Mouse (Mus musculus) midbrain, embryonic 16.5 days (tissue): ENCODE results near the gene Vwa7. TPM values are rescaled to one million over a fixed set of nuclear protein-coding genes. Genes with fewer than 3 reads are reported as not detected.

Source experiments
- ATAC-seq: fragments of 200-750 bp; cut with Nextera tagmentation; 2 replicates; pipeline ENCODE4 v1.8.0; 2017; ENCODE audit warnings: moderate TSS enrichment
- H3K27ac ChIP-seq: fragments of 300-500 bp; sonication (generic); 2 replicates; pipeline ENCODE4 v1.5.1; 2014; ENCODE audit warnings: mild to moderate bottlenecking, low read length, mixed read lengths
- H3K27me3 ChIP-seq: fragments of 300-500 bp; sonication (generic); 2 replicates; pipeline ENCODE4 v1.6.1; 2014; ENCODE audit warnings: low read depth, low read length, mixed read lengths; ENCODE audit not compliant: control insufficient read depth, insufficient read depth
- H3K36me3 ChIP-seq: fragments of 300-500 bp; sonication (generic); 2 replicates; pipeline ENCODE4 v1.6.1; 2014; ENCODE audit warnings: mild to moderate bottlenecking, low read length, moderate library complexity, mixed read lengths; ENCODE audit not compliant: control insufficient read depth, insufficient read depth
- H3K4me1 ChIP-seq: fragments of 300-500 bp; sonication (generic); 2 replicates; pipeline ENCODE4 v1.6.1; 2014; ENCODE audit warnings: mild to moderate bottlenecking, low read length, mixed read lengths; ENCODE audit not compliant: control insufficient read depth, insufficient read depth
- H3K4me2 ChIP-seq: fragments of 300-500 bp; sonication (generic); 2 replicates; pipeline ENCODE4 v1.6.1; 2014; ENCODE audit warnings: mild to moderate bottlenecking, low read length, mixed read lengths
- H3K4me3 ChIP-seq: fragments of 300-500 bp; sonication (generic); 2 replicates; pipeline ENCODE4 v1.5.1; 2014; ENCODE audit warnings: low read depth, mild to moderate bottlenecking, low read length, moderate library complexity, mixed read lengths
- H3K9ac ChIP-seq: fragments of 300-500 bp; sonication (generic); 2 replicates; pipeline ENCODE4 v1.6.1; 2014; ENCODE audit warnings: low read depth, low read length, mixed read lengths
- H3K9me3 ChIP-seq: fragments of 300-500 bp; sonication (generic); replicated peaks from 2 replicates; pipeline ENCODE4 v1.6.1; 2014; ENCODE audit warnings: mild to moderate bottlenecking, low read length, mixed read lengths; ENCODE audit not compliant: control insufficient read depth, poor library complexity, severe bottlenecking
- WGBS: fragments of 180-500 bp; shearing (Covaris S2); extraction: QIAGEN DNeasy Blood & Tissue Kit; methylation state at CpG from one replicate; pipeline ENCODE4 v1.1.7; 2014; 5-methylcytosine and 5-hydroxymethylcytosine counted together
- polyA plus RNA-seq: library from polyadenylated mRNA; unstranded; fragments of >200 nt; fragmentation: Nextera tagmentation; extraction: Ambion mirVana; gene quantifications from 2 replicates; pipeline ENCODE4 v1.2.1, GENCODE M21; 2015

Gene Vwa7
- polyA plus RNA-seq, 1 experiment from 2014 or later, result 0.26 TPM

- peak overlapping the region; percentile 35 for H3K4me3 ChIP-seq
- no peaks in the 10 kb centered on the region for H3K36me3 ChIP-seq
- H3K27me3 ChIP-seq, result no peaks in the 10 kb centered on the region
- 3% methylated on average over 21 of the region's 21 CpGs for WGBS
- ATAC-seq, result peak; percentile 47
- H3K4me2 ChIP-seq, result peak overlapping the region; percentile 41
- H3K27ac ChIP-seq, result peak overlapping the region; percentile 71
- peak overlapping the region; percentile 30 for H3K9ac ChIP-seq
- peaks cover 11% of the 10 kb centered on the region for H3K4me1 ChIP-seq
- H3K9me3 ChIP-seq, result no peaks in the 10 kb centered on the region
Measured at GRCm38 (mm10) chr17:35051156-35052086, 35.0 kb downstream of the Vwa7 start.

- peaks cover 11% of the 10 kb centered on the region for H3K4me1 ChIP-seq
- no peak for ATAC-seq
- H3K9ac ChIP-seq, result no peak overlapping the region
- no peaks in the 10 kb centered on the region for H3K36me3 ChIP-seq
- 0 out of 2 replicates have a peak overlapping the region, but pooled peaks have one; percentile 71 for H3K27ac ChIP-seq
- no peaks in the 10 kb centered on the region for H3K9me3 ChIP-seq
- H3K27me3 ChIP-seq, result no peaks in the 10 kb centered on the region
- peak overlapping the region; percentile 41 for H3K4me2 ChIP-seq
- WGBS, result 69% methylated on average over 12 of the region's 12 CpGs
- H3K4me3 ChIP-seq, result no peak overlapping the region
Measured at GRCm38 (mm10) chr17:35052271-35052798, 36.0 kb downstream of the Vwa7 start.

- ATAC-seq, result no peak
- 91% methylated on average over 7 of the region's 7 CpGs for WGBS
- H3K4me1 ChIP-seq, result peaks cover 18% of the 10 kb centered on the region
- no peak overlapping the region for H3K27ac ChIP-seq
- H3K9me3 ChIP-seq, result no peaks in the 10 kb centered on the region
- H3K4me2 ChIP-seq, result no peak overlapping the region
- no peak overlapping the region for H3K9ac ChIP-seq
- H3K27me3 ChIP-seq, result no peaks in the 10 kb centered on the region
- H3K4me3 ChIP-seq, result no peak overlapping the region
- no peaks in the 10 kb centered on the region for H3K36me3 ChIP-seq
Measured at GRCm38 (mm10) chr17:35055691-35056495, 39.5 kb downstream of the Vwa7 start.

- 87% methylated on average over 3 of the region's 3 CpGs for WGBS
- H3K36me3 ChIP-seq, result peaks cover 5% of the 10 kb centered on the region; the same call in 1 of the 2 replicates
Measured at GRCm38 (mm10) chr17:35057090-35057489, 40.7 kb downstream of the Vwa7 start.

GRCm38 (mm10) chr17:35058316-35058715, 41.9 kb downstream of the Vwa7 start:
- H3K4me1 ChIP-seq, result peaks cover 15% of the 10 kb centered on the region
- ATAC-seq, result 0 out of 2 replicates have a peak, but pooled peaks have one; percentile 0

More at GRCm38 (mm10) chr17:35057090-35057489, 40.7 kb downstream of the Vwa7 start:
- Histone ChIP-seq H3K4me2 (no peak overlapping the region), H3K27ac (no peak overlapping the region), H3K4me1 (peaks cover 15% of the 10 kb centered on the region), H3K9me3 (no peaks in the 10 kb centered on the region), H3K9ac (no peak overlapping the region), H3K4me3 (no peak overlapping the region), H3K27me3 (no peaks in the 10 kb centered on the region)
- ATAC-seq, result no peak

GRCm38 (mm10) chr17:35058911-35059892, 42.8 kb downstream of the Vwa7 start, which contains the start of gene Ddah2:
Gene Ddah2, plus strand, starts transcription at chr17:35059035.
- peak within 1 kb of the TSS; percentile 94 for H3K4me2 ChIP-seq
- ATAC-seq, result peak; percentile 89
- peaks cover 5% of the 10 kb centered on the region; the same call in 1 of the 2 replicates for H3K36me3 ChIP-seq
- no peaks in the 10 kb centered on the region for H3K9me3 ChIP-seq
- under 1% methylated on average over 57 of the region's 57 CpGs for WGBS
- H3K4me1 ChIP-seq, result peaks cover 15% of the 10 kb centered on the region
- peaks cover 7% of the 10 kb centered on the region; the same call in 1 of the 2 replicates for H3K27me3 ChIP-seq
- H3K4me3 ChIP-seq, result peak within 1 kb of the TSS; percentile 80
- H3K9ac ChIP-seq, result peak within 1 kb of the TSS; percentile 76
- H3K27ac ChIP-seq, result peak within 1 kb of the TSS; percentile 85

More at GRCm38 (mm10) chr17:35058316-35058715, 41.9 kb downstream of the Vwa7 start:
- Histone ChIP-seq H3K9ac (peak overlapping the region; percentile 76; the same call in 1 of the 2 replicates), H3K36me3 (peaks cover 5% of the 10 kb centered on the region; the same call in 1 of the 2 replicates), H3K27me3 (no peaks in the 10 kb centered on the region; the same call in 1 of the 2 replicates), H3K4me3 (peak overlapping the region; percentile 80), H3K4me2 (peak overlapping the region; percentile 94), H3K27ac (peak overlapping the region; percentile 85), H3K9me3 (no peaks in the 10 kb centered on the region)
- 69% methylated on average over 9 of the region's 9 CpGs for WGBS

GRCm38 (mm10) chr17:35060071-35060470, 43.7 kb downstream of the Vwa7 start:
- ATAC-seq, result peak; percentile 2; the same call in 1 of the 2 replicates
- 16% methylated on average over 14 of the region's 14 CpGs for WGBS
- H3K27me3 ChIP-seq, result peaks cover 16% of the 10 kb centered on the region
- H3K4me2 ChIP-seq, result peak overlapping the region; percentile 94
- peak overlapping the region; percentile 76 for H3K9ac ChIP-seq
- no peak overlapping the region for H3K27ac ChIP-seq
- peak overlapping the region; percentile 80 for H3K4me3 ChIP-seq
- peaks cover 5% of the 10 kb centered on the region; the same call in 1 of the 2 replicates for H3K36me3 ChIP-seq
- H3K4me1 ChIP-seq, result peaks cover 19% of the 10 kb centered on the region
- no peaks in the 10 kb centered on the region for H3K9me3 ChIP-seq
